Mouse (Mus musculus) midbrain, embryonic 16.5 days (tissue): Measurements from ENCODE around the gene Fgfr2. TPM values are rescaled to one million over a fixed set of nuclear protein-coding genes. Genes with fewer than 3 reads are reported as not detected.
"Not testable (repeated sequence)": the region's sequence is repeated elsewhere in the genome, so short reads cannot be mapped to it uniquely, and the experiment has no call there.

ENCODE experiments used
- ATAC-seq: fragments of 200-750 bp; cut with Nextera tagmentation; 2 replicates; pipeline ENCODE4 v1.8.0; 2017; ENCODE audit warnings: moderate TSS enrichment
- H3K27ac ChIP-seq: fragments of 300-500 bp; sonication (generic); 2 replicates; pipeline ENCODE4 v1.5.1; 2014; ENCODE audit warnings: mild to moderate bottlenecking, low read length, mixed read lengths
- H3K27me3 ChIP-seq: fragments of 300-500 bp; sonication (generic); 2 replicates; pipeline ENCODE4 v1.6.1; 2014; ENCODE audit warnings: low read depth, low read length, mixed read lengths; ENCODE audit not compliant: control insufficient read depth, insufficient read depth
- H3K36me3 ChIP-seq: fragments of 300-500 bp; sonication (generic); 2 replicates; pipeline ENCODE4 v1.6.1; 2014; ENCODE audit warnings: mild to moderate bottlenecking, low read length, moderate library complexity, mixed read lengths; ENCODE audit not compliant: control insufficient read depth, insufficient read depth
- H3K4me1 ChIP-seq: fragments of 300-500 bp; sonication (generic); 2 replicates; pipeline ENCODE4 v1.6.1; 2014; ENCODE audit warnings: mild to moderate bottlenecking, low read length, mixed read lengths; ENCODE audit not compliant: control insufficient read depth, insufficient read depth
- H3K4me2 ChIP-seq: fragments of 300-500 bp; sonication (generic); 2 replicates; pipeline ENCODE4 v1.6.1; 2014; ENCODE audit warnings: mild to moderate bottlenecking, low read length, mixed read lengths
- H3K4me3 ChIP-seq: fragments of 300-500 bp; sonication (generic); 2 replicates; pipeline ENCODE4 v1.5.1; 2014; ENCODE audit warnings: low read depth, mild to moderate bottlenecking, low read length, moderate library complexity, mixed read lengths
- H3K9ac ChIP-seq: fragments of 300-500 bp; sonication (generic); 2 replicates; pipeline ENCODE4 v1.6.1; 2014; ENCODE audit warnings: low read depth, low read length, mixed read lengths
- H3K9me3 ChIP-seq: fragments of 300-500 bp; sonication (generic); replicated peaks from 2 replicates; pipeline ENCODE4 v1.6.1; 2014; ENCODE audit warnings: mild to moderate bottlenecking, low read length, mixed read lengths; ENCODE audit not compliant: control insufficient read depth, poor library complexity, severe bottlenecking
- WGBS: fragments of 180-500 bp; shearing (Covaris S2); extraction: QIAGEN DNeasy Blood & Tissue Kit; methylation state at CpG from one replicate; pipeline ENCODE4 v1.1.7; 2014; 5-methylcytosine and 5-hydroxymethylcytosine counted together
- polyA plus RNA-seq: library from polyadenylated mRNA; unstranded; fragments of >200 nt; fragmentation: Nextera tagmentation; extraction: Ambion mirVana; gene quantifications from 2 replicates; pipeline ENCODE4 v1.2.1, GENCODE M21; 2015

Fgfr2 gene
- polyA plus RNA-seq, 1 experiment from 2014 or later, result 23.8 TPM

DNA sequence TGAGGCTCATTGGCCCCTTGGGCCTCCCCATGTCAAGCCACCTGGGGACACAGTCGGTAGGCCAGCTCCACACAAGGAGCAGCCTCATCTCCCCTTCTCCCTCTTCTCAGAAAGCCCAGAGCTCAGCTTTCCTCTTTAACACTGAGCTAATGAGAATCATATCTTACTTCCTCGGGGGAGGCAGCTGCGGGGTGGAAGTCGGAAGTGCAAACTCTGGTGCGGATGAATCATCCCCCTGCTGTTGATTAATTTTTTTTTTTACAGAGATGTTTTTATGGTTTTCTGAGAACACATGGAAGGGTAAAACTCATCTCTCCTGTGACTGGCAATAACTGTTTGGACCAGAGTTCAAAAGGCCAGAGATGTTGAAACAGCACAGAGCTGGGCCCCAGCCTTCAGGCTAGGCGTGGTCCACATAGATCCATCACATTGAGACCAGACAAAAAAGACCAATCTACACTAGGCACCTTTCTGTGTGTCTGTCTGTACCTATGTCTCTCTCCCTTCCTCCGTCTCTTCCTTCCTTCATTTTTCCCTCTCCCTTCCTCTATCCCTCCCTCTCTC lies 609.6 kb downstream of the Fgfr2 start:
- Histone ChIP-seq H3K4me2 (no peak overlapping the region), H3K4me1 (no peaks in the 10 kb centered on the region), H3K36me3 (no peaks in the 10 kb centered on the region), H3K4me3 (no peak overlapping the region), H3K27me3 (no peaks in the 10 kb centered on the region), H3K9ac (no peak overlapping the region), H3K27ac (no peak overlapping the region), H3K9me3 (no peaks in the 10 kb centered on the region)
- no peak for ATAC-seq
- 90% methylated on average over 7 of the region's 7 CpGs for WGBS

GRCm38 (mm10) chr7:132509110-132509509 lies 614.0 kb downstream of the Fgfr2 start:
- H3K4me3 ChIP-seq, result no peak overlapping the region
- no peak overlapping the region for H3K9ac ChIP-seq
- no peaks in the 10 kb centered on the region for H3K9me3 ChIP-seq
- no peak overlapping the region for H3K4me2 ChIP-seq
- WGBS, result 87% methylated on average over 2 of the region's 2 CpGs
- H3K27me3 ChIP-seq, result no peaks in the 10 kb centered on the region
- H3K27ac ChIP-seq, result no peak overlapping the region
- H3K4me1 ChIP-seq, result no peaks in the 10 kb centered on the region
- no peak for ATAC-seq
- H3K36me3 ChIP-seq, result no peaks in the 10 kb centered on the region

DNA sequence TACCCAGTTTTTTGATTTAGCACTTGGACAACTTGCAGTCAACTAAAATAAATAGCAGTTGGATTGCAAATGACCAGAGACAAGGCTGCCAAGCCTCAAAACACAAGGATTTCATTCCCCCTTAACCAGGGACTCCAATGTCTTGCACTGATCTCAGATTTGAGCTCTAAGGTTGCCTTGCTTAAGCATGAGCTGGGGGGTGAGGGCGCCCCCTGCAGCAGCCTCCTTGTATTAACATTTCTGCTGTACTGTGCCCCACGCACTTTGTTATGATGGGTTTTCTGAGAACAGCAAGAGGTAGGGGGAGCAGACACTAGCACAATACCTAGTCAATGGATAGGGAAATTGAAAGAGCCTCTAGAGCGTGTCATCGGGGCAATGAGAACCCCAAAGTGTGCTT lies 615.8 kb downstream of the Fgfr2 start:
- Histone ChIP-seq H3K4me3 (no peak overlapping the region), H3K36me3 (no peaks in the 10 kb centered on the region), H3K4me2 (no peak overlapping the region), H3K4me1 (no peaks in the 10 kb centered on the region), H3K9ac (no peak overlapping the region), H3K9me3 (no peaks in the 10 kb centered on the region), H3K27me3 (no peaks in the 10 kb centered on the region), H3K27ac (no peak overlapping the region)
- ATAC-seq, result no peak
- WGBS, result 46% methylated on average over 4 of the region's 4 CpGs

- Histone ChIP-seq H3K4me3 (no peak overlapping the region), H3K9me3 (no peaks in the 10 kb centered on the region), H3K27me3 (no peaks in the 10 kb centered on the region), H3K36me3 (no peaks in the 10 kb centered on the region), H3K4me1 (no peaks in the 10 kb centered on the region), H3K9ac (no peak overlapping the region), H3K27ac (no peak overlapping the region), H3K4me2 (no peak overlapping the region)
- ATAC-seq, result no peak
- 75% methylated on average over 5 of the region's 5 CpGs for WGBS
Observed at GRCm38 (mm10) chr7:132506226-132506625, 616.9 kb downstream of the Fgfr2 start.

- not testable (repeated sequence) for H3K27ac ChIP-seq, H3K36me3 ChIP-seq, H3K4me2 ChIP-seq, ATAC-seq, H3K27me3 ChIP-seq, H3K4me3 ChIP-seq, H3K4me1 ChIP-seq, H3K9me3 ChIP-seq, H3K9ac ChIP-seq
Observed at GRCm38 (mm10) chr7:132502445-132502844, 620.7 kb downstream of the Fgfr2 start.

DNA sequence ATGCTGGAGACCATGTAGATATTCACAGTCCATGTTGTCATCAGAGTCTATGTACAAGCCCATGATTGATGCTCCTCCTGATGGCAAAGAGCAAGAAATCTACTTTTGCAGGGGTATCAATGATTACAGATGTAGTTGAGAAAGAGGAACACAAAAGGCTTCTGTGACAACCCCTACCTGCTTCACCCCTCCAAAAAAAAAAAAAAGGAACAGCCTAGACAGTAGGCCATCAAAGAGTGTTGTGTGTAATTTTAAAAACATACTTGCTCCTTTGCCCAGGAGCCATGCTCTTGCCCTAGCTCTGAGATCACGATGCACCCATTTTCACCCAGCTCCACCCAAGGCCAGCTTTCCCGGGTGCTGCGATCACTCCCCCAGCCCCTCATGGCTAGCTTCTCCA lies 626.0 kb downstream of the Fgfr2 start:
- WGBS, result 93% methylated on average over 3 of the region's 3 CpGs
- Histone ChIP-seq H3K4me1 (no peaks in the 10 kb centered on the region), H3K4me3 (no peak overlapping the region), H3K36me3 (no peaks in the 10 kb centered on the region), H3K4me2 (no peak overlapping the region), H3K27ac (no peak overlapping the region), H3K9me3 (no peaks in the 10 kb centered on the region), H3K27me3 (no peaks in the 10 kb centered on the region), H3K9ac (no peak overlapping the region)
- no peak for ATAC-seq

DNA sequence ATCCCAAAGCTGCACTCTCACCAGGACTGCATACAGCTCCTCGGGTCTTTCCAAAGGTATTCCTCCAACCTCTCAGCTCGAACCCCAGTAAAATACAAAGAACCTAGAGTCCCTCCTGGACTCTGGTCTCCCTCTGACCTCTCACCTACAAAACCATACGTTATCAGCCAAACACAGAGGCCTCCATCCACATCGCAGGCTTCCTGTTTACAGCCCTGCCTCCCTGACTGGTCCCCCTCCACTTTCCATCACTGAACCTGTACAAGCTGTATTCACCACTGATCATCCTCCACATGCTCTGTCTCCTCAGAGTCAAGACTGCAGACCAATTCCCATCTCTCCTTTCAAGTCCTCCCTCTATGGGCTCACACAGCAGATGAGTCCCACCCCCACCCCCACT lies 628.9 kb downstream of the Fgfr2 start:
- Histone ChIP-seq H3K36me3 (no peaks in the 10 kb centered on the region), H3K4me2 (no peak overlapping the region), H3K9ac (no peak overlapping the region), H3K4me1 (peaks cover 5% of the 10 kb centered on the region; the same call in 1 of the 2 replicates), H3K27ac (no peak overlapping the region), H3K4me3 (no peak overlapping the region), H3K9me3 (no peaks in the 10 kb centered on the region), H3K27me3 (no peaks in the 10 kb centered on the region)
- WGBS, result 81% methylated on average over 4 of the region's 4 CpGs
- ATAC-seq, result no peak

GRCm38 (mm10) chr7:132493632-132494031 lies 629.5 kb downstream of the Fgfr2 start:
- H3K4me1 ChIP-seq, result peaks cover 5% of the 10 kb centered on the region; the same call in 1 of the 2 replicates
- no peaks in the 10 kb centered on the region for H3K36me3 ChIP-seq
- H3K9ac ChIP-seq, result no peak overlapping the region
- no peak for ATAC-seq
- H3K4me3 ChIP-seq, result no peak overlapping the region
- WGBS, result 86% methylated on average over 3 of the region's 3 CpGs
- no peak overlapping the region for H3K27ac ChIP-seq
- H3K9me3 ChIP-seq, result no peaks in the 10 kb centered on the region
- no peaks in the 10 kb centered on the region; the same call in 1 of the 2 replicates for H3K27me3 ChIP-seq
- H3K4me2 ChIP-seq, result no peak overlapping the region

DNA sequence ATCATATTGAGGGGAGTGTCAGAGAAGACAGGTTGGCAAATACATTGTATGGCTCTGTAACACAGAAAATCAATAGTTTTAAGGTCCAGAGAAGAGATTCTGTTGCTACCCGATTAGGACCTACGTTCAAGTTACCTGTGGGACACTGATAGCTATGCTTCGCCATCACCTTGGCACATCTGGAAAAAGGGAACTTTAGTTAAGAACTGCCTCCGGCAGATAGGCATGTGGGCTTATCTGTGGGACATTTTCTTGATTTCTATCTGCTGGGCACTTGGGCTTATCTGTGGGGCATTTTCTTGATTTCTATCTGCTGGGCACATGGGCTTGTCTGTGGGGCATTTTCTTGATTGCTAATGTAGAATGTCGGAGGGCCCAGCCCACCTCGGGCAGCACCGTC lies 631.2 kb downstream of the Fgfr2 start:
- ATAC-seq, result no peak

More for the DNA sequence above, 631.2 kb downstream of the Fgfr2 start:
- Histone ChIP-seq H3K4me1 (peaks cover 5% of the 10 kb centered on the region; the same call in 1 of the 2 replicates), H3K27ac (no peak overlapping the region), H3K36me3 (no peaks in the 10 kb centered on the region), H3K27me3 (no peaks in the 10 kb centered on the region; the same call in 1 of the 2 replicates), H3K4me3 (no peak overlapping the region), H3K9ac (no peak overlapping the region), H3K4me2 (no peak overlapping the region), H3K9me3 (no peaks in the 10 kb centered on the region)
- WGBS, result 97% methylated on average over 7 of the region's 7 CpGs
